Mouse (Mus musculus) embryonic facial prominence, embryonic 11.5 days (tissue): ENCODE results near the gene Sorcs2. TPM values are rescaled to one million over a fixed set of nuclear protein-coding genes. Genes with fewer than 3 reads are reported as not detected.

Experiments used
- ATAC-seq: fragments of 200-750 bp; cut with Nextera tagmentation; replicated peaks from 2 replicates; pipeline ENCODE4 v1.8.0; 2017; ENCODE audit warnings: low read depth; ENCODE audit not compliant: insufficient number of reproducible peaks, low FRiP score, low TSS enrichment
- DNase-seq: peaks from one replicate; pipeline ENCODE4 v3.0.0-alpha.2; 2015; ENCODE audit warnings: low spot score
- H3K27ac ChIP-seq: fragments of 300-500 bp; sonication (generic); replicated peaks from 2 replicates; pipeline ENCODE4 v1.5.1; 2014; ENCODE audit warnings: mild to moderate bottlenecking, low read depth, low read length, control low read depth
- H3K27me3 ChIP-seq: fragments of 300-500 bp; sonication (generic); 2 replicates; pipeline ENCODE4 v1.6.1; 2014; ENCODE audit warnings: mild to moderate bottlenecking, low read length, moderate library complexity, mixed read lengths; ENCODE audit not compliant: control insufficient read depth, insufficient read depth
- H3K36me3 ChIP-seq: fragments of 300-500 bp; sonication (generic); replicated peaks from 2 replicates; pipeline ENCODE4 v1.6.1; 2014; ENCODE audit warnings: low read depth, mild to moderate bottlenecking, low read length, moderate library complexity, mixed read lengths; ENCODE audit not compliant: control insufficient read depth, insufficient read depth
- H3K4me1 ChIP-seq: fragments of 300-500 bp; sonication (generic); 2 replicates; pipeline ENCODE4 v1.6.1; 2014; ENCODE audit warnings: low read length, mixed read lengths; ENCODE audit not compliant: control insufficient read depth, insufficient read depth
- H3K4me2 ChIP-seq: fragments of 300-500 bp; sonication (generic); 2 replicates; pipeline ENCODE4 v1.6.1; 2014; ENCODE audit warnings: low read depth, mild to moderate bottlenecking, control low read depth, low read length, moderate library complexity
- H3K4me3 ChIP-seq: fragments of 300-500 bp; sonication (generic); 2 replicates; pipeline ENCODE4 v1.5.1; 2014; ENCODE audit warnings: low read depth, low read length, control low read depth
- H3K9ac ChIP-seq: fragments of 300-500 bp; sonication (generic); replicated peaks from 2 replicates; pipeline ENCODE4 v1.6.1; 2014; ENCODE audit warnings: mild to moderate bottlenecking, control low read depth, low read length
- H3K9me3 ChIP-seq: fragments of 300-500 bp; sonication (generic); replicated peaks from 2 replicates; pipeline ENCODE4 v1.6.1; 2016; ENCODE audit warnings: mild to moderate bottlenecking, low read length, inconsistent platforms, mixed read lengths; ENCODE audit not compliant: control insufficient read depth
- WGBS: fragments of 180-500 bp; shearing (Covaris S2); extraction: QIAGEN DNeasy Blood & Tissue Kit; methylation state at CpG from one replicate; pipeline ENCODE4 v1.1.7; 2014; 5-methylcytosine and 5-hydroxymethylcytosine counted together
- polyA plus RNA-seq: library from polyadenylated mRNA; unstranded; fragments of >200 nt; fragmentation: Nextera tagmentation; extraction: Ambion mirVana; gene quantifications from 2 replicates; pipeline ENCODE4 v1.2.1, GENCODE M21; 2014

Gene Sorcs2
- polyA plus RNA-seq, 1 experiment from 2014 or later = 4.6 TPM

DNA sequence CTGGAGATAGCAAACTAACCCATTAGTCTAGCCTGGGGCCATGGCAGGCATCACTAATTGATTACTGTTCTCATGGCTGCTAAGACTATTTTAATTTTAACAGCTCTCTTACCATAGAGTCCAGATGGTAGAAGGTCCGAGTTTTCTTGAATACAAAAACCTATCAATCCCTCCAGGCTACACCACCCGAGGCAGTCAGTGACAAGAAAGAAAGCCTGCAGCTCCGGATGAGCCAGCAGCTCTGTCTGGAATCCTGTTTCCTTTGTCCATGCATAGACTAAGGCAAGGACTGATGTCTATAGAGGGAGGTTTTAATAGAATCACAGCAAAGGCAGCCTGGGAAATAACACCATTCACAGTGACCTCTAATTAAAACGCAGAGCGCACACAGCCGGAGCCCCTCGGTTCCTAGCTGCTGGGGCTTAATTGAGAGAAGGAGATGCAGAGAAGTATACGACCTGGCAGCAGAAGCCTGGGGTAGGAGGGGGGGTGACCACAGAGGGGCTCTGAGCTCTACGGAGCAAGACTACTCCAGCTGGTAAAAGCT is 223.3 kb downstream of the Sorcs2 start:
- Histone ChIP-seq H3K27ac (no peak overlapping the region), H3K4me1 (no peaks in the 10 kb centered on the region), H3K4me2 (no peak overlapping the region), H3K4me3 (no peak overlapping the region), H3K9ac (no peak overlapping the region), H3K9me3 (no peaks in the 10 kb centered on the region), H3K27me3 (no peaks in the 10 kb centered on the region), H3K36me3 (no peaks in the 10 kb centered on the region)
- DNase-seq (no peak), ATAC-seq (peak; percentile 74)
- 21% methylated on average over 9 of the region's 9 CpGs for WGBS

- no peak overlapping the region for H3K4me3 ChIP-seq
- no peaks in the 10 kb centered on the region for H3K9me3 ChIP-seq
- no peaks in the 10 kb centered on the region for H3K4me1 ChIP-seq
- WGBS = 83% methylated on average over 14 of the region's 14 CpGs
- H3K9ac ChIP-seq = no peak overlapping the region
- no peaks in the 10 kb centered on the region for H3K36me3 ChIP-seq
- no peak overlapping the region for H3K27ac ChIP-seq
- no peak overlapping the region for H3K4me2 ChIP-seq
- no peak for DNase-seq
- ATAC-seq = no peak
- no peaks in the 10 kb centered on the region for H3K27me3 ChIP-seq
Observed at GRCm38 (mm10) chr5:36168963-36169650, 228.8 kb downstream of the Sorcs2 start.

- H3K9me3 ChIP-seq = no peaks in the 10 kb centered on the region
- 70% methylated on average over 6 of the region's 6 CpGs for WGBS
- ATAC-seq (0 out of 2 replicates have a peak, but pooled peaks have one; percentile 27), DNase-seq (no peak)
- no peaks in the 10 kb centered on the region for H3K4me1 ChIP-seq
- no peak overlapping the region for H3K4me2 ChIP-seq
- no peak overlapping the region for H3K9ac ChIP-seq
- H3K27me3 ChIP-seq = no peaks in the 10 kb centered on the region
- no peak overlapping the region for H3K4me3 ChIP-seq
- H3K27ac ChIP-seq = no peak overlapping the region
- no peaks in the 10 kb centered on the region for H3K36me3 ChIP-seq
Observed at GRCm38 (mm10) chr5:36166346-36167013, 231.5 kb downstream of the Sorcs2 start.

GRCm38 (mm10) chr5:36165424-36166302 is 232.3 kb downstream of the Sorcs2 start:
- Histone ChIP-seq H3K36me3 (no peaks in the 10 kb centered on the region), H3K4me1 (no peaks in the 10 kb centered on the region), H3K9me3 (no peaks in the 10 kb centered on the region), H3K4me3 (no peak overlapping the region), H3K27ac (no peak overlapping the region), H3K27me3 (no peaks in the 10 kb centered on the region), H3K9ac (no peak overlapping the region), H3K4me2 (no peak overlapping the region)
- WGBS = 82% methylated on average over 21 of the region's 21 CpGs
- ATAC-seq (0 out of 2 replicates have a peak, but pooled peaks have one; percentile 7), DNase-seq (no peak)

- H3K27ac ChIP-seq = no peak overlapping the region
- 37% methylated on average over 8 of the region's 8 CpGs for WGBS
- no peak for ATAC-seq
- H3K4me3 ChIP-seq = no peak overlapping the region
- no peak for DNase-seq
- no peaks in the 10 kb centered on the region for H3K9me3 ChIP-seq
- H3K4me2 ChIP-seq = no peak overlapping the region
- no peaks in the 10 kb centered on the region; the same call in 1 of the 2 replicates for H3K4me1 ChIP-seq
- H3K27me3 ChIP-seq = no peaks in the 10 kb centered on the region
- H3K9ac ChIP-seq = no peak overlapping the region
- no peaks in the 10 kb centered on the region for H3K36me3 ChIP-seq
Observed at GRCm38 (mm10) chr5:36154879-36155485, 243.0 kb downstream of the Sorcs2 start.

DNA sequence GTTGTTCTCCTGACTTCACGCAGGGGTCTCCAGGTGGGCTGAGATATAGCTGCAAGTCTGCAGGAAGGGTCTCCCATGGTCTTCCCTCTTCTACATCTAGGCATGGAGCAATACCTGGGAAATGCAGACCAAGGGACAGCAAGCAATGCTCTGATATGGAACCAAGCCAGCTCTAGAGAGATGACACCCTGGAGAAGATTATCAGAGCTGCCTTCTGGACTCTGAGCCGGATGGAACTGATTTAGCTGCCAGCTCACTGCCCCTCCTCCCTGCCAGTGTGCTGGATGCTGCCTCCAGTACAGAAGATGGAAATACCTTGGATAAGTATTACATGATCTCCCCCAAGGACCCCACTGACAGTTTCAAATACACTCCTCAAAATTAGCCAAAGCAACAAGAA is 244.7 kb downstream of the Sorcs2 start:
- Histone ChIP-seq H3K4me2 (no peak overlapping the region), H3K4me3 (no peak overlapping the region), H3K4me1 (no peaks in the 10 kb centered on the region; the same call in 1 of the 2 replicates), H3K9ac (no peak overlapping the region), H3K9me3 (no peaks in the 10 kb centered on the region), H3K27me3 (no peaks in the 10 kb centered on the region), H3K27ac (no peak overlapping the region), H3K36me3 (no peaks in the 10 kb centered on the region)
- no peak for DNase-seq
- ATAC-seq = no peak
- 71% methylated on average over 2 of the region's 2 CpGs for WGBS

DNA sequence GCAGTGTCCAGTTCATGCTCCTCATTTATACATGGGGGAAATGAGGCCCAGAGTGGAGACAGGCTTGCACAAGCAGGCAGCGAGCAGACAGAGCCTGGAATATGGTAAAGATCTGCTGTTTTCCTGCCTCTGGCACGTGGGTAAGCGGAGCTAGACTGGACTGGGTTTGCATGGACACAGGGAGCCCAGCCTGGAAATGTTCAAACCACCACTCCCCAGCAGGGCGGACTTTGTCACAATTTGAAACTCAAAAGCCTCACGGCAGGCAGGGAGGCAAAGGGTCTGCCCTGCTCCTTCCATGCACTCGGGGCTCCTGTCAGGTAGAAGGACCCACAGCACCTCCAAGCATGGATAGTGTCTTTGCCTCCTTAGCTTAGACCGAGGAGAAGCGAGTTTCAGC is 246.9 kb downstream of the Sorcs2 start:
- H3K9me3 ChIP-seq = no peaks in the 10 kb centered on the region
- H3K9ac ChIP-seq = no peak overlapping the region
- no peak overlapping the region for H3K4me2 ChIP-seq
- H3K4me1 ChIP-seq = no peaks in the 10 kb centered on the region; the same call in 1 of the 2 replicates
- WGBS = 67% methylated on average over 8 of the region's 8 CpGs
- no peaks in the 10 kb centered on the region for H3K27me3 ChIP-seq
- no peak overlapping the region for H3K4me3 ChIP-seq
- no peaks in the 10 kb centered on the region for H3K36me3 ChIP-seq
- DNase-seq (no peak), ATAC-seq (no peak)
- no peak overlapping the region for H3K27ac ChIP-seq
